ENCODE assay signal across 24 mouse cellular contexts in genomic region chr10:12593071-12593470, GRCm38 (mm10).
A peak's percentile ranks its signal among the peaks of the same experiment; 100 is the strongest.
DNase-seq lines count a peak whose midpoint lies in the region; ATAC-seq and TF ChIP-seq lines count a peak whose summit lies in the region.
"Had no signal": no experiment of that assay in that cellular context is flagged by ENCODE, and none has a peak within 500 bp of the region (broad histone marks: within the 10 kb centered on the region; RNA-seq: fewer than 3 reads in every experiment).

No protein-coding gene starts in this region.

- ATAC-seq in erythroid progenitor cell, adult 5-6 weeks (replicated peaks; ENCODE audit: low FRiP score, poor library complexity, severe bottlenecking), result no peak
- ATAC-seq: activated CD4-positive, CD25-positive, alpha-beta regulatory T cell, adult 4 months; forebrain, embryonic 15.5 days; hindbrain, embryonic 16.5 days; intestine, embryonic 15.5 days had no signal

- no peak overlapping the region for H3K27ac ChIP-seq in gastrocnemius, adult 2 months
- H3K27ac ChIP-seq: embryonic facial prominence, embryonic 12.5 days; embryonic facial prominence, embryonic 15.5 days; forebrain, embryonic 12.5 days; forebrain, embryonic 15.5 days; heart, embryonic 15.5 days; hindbrain, embryonic 10.5 days; hindbrain, embryonic 13.5 days; intestine, embryonic 15.5 days had no signal

- intact Hi-C loops in gastrocnemius, adult 2 months (cut with DNase I), result no loop called here
- intact Hi-C loops in gastrocnemius, postnatal 36 days (cut with DNase I), result no loop called here
- intact Hi-C loops in gastrocnemius, postnatal 14 days (cut with DNase I; ENCODE audit: low total_unique reads), result no loop called here

- TF ChIP-seq CTCF in gastrocnemius, adult 2 months (IDR thresholded peaks at IDR 0.05), result no peak

- no peak overlapping the region for H3K4me3 ChIP-seq in gastrocnemius, adult 2 months
- H3K4me3 ChIP-seq: embryonic facial prominence, embryonic 12.5 days; embryonic facial prominence, embryonic 15.5 days; forebrain, embryonic 12.5 days; forebrain, embryonic 15.5 days; heart, embryonic 15.5 days; hindbrain, embryonic 10.5 days; hindbrain, embryonic 13.5 days; intestine, embryonic 15.5 days had no signal

- DNase-seq in cerebellum, postnatal 10 days, result peak; percentile 39 to 52
- no peak for DNase-seq in cerebellum, postnatal 4 days (ENCODE audit: low spot score in 2 of 2)
- DNase-seq in gastrocnemius, adult 2 months, result peak; percentile 25
- no peak for DNase-seq in gastrocnemius, postnatal 36 days
- peak; percentile 22 for DNase-seq in gastrocnemius, postnatal 14 days
- DNase-seq: adrenal gland, postnatal 10 days; adrenal gland, postnatal 36 days; cerebellum, adult 2 months; cerebellum, adult 9-11 months; heart, postnatal 10 days; heart, postnatal 36 days; kidney, adult 11 months; kidney, adult 8-10 months had no signal

Comparison
In these comparisons a context has a peak if more than half of its experiments do, and no peak if none do; other contexts are left out.
1. DNase-seq: peak in cerebellum, postnatal 10 days (2 of 2), gastrocnemius, adult 2 months (single experiment) and gastrocnemius, postnatal 14 days (single experiment); none in cerebellum, postnatal 4 days (0 of 2) and gastrocnemius, postnatal 36 days (0 of 2).